Mouse (Mus musculus) lung, postnatal 0 days (tissue): ENCODE data around the gene Erbb2.

Source experiments
- CTCF ChIP-seq: IDR thresholded peaks from 2 replicates; pipeline ENCODE4 v1.5.1; 2016; ENCODE audit warnings: antibody characterized with exemption, mild to moderate bottlenecking
- EP300 ChIP-seq: IDR thresholded peaks from 2 replicates; pipeline ENCODE4 v1.6.1; 2016; ENCODE audit warnings: antibody characterized with exemption, mild to moderate bottlenecking, control low read depth

- no peak for TF ChIP-seq CTCF
- no peak for TF ChIP-seq EP300
Observed at GRCm38 (mm10) chr11:98470795-98471194, 58.5 kb downstream of the Erbb2 start.
